Mouse (Mus musculus) 3134 (cell line): ENCODE results near the gene Gpr180.

ENCODE experiments used
- DNase-seq: peaks from one replicate; pipeline ENCODE4 v3.0.0-alpha.2; 2011; ENCODE audit warnings: low spot score; ENCODE audit not compliant: insufficient read length; ENCODE audit errors: extremely low read depth

Gpr180 gene

DNA sequence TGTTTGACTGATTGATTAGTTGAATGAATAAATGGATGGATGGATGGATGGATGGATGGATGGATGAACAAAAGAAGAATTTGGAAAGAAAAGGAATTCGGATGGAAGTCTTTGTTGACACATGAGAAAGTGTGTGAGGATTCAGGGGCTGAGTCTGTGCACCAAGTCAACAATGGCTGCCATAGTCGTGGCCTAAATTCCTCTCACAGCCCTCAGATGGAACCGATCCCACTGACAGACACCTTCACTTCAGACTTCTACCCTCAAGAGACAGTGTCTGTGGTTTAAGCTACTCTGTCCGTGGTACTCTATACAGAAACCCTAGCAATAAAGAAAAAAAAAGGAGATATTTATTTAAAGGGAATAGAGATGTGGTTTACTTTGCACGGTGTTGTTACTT is 65.0 kb downstream of the Gpr180 start:
- DNase-seq, result no peak

DNA sequence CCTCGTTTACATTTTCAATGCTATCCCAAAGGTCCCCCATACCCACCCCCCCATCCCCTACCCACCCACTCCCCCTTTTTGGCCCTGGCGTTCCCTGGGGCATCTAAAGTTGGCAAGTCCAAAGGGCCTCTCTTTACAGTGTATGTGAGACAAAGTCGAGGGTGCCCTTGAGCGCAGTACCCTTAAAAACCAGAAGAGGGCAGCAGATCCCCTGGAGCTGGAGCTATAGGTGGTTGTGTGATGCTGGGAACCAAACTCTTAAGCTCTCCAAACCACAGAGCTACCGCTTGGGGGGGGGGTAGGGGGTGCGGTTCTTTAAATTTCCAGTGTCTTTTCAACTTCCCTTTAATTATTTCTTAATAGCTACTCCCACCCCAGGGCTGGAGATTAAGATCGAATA is 66.1 kb downstream of the Gpr180 start:
- no peak for DNase-seq

DNA sequence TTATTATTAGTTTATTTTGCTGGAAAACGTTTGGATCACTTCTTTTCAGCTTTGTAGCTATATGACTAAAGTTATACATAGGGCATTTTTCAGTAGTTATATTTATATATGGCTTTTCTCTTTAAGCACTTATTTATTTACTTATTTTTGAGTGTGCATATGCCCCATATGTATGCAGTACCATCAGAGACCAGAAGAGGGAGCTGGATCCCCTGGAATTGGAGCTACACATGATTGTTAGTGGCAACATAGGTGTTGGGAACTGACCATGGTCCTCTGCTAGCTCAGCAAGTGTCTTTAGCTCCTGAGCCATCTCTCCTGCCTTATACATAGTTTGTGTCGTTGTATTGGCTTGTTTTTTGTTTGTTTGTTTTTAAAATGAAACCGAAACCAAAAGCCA is 70.4 kb downstream of the Gpr180 start:
- DNase-seq, result no peak

DNA sequence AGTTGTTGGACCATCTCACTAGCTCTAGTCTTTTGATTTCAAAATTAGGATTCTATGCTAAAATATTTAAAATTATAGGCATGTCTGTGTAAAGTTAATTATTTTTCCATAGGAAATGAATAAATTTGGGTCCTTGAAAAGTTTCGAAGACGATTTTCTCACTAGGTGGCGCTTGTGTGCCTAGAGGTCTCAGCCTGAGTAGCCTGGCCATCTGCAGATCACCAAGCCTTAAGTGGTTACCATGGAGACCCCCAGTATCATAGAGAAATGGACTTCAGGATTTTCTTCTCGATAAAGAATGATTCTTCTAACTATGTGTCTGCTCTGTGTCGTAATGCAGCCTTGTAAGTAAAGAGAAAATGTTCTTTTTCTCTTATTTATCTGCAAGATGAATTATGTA is 72.7 kb downstream of the Gpr180 start:
- DNase-seq, result no peak

- no peak for DNase-seq
Observed at GRCm38 (mm10) chr14:118212188-118212804, 75.3 kb downstream of the Gpr180 start.
